Mouse (Mus musculus) embryonic facial prominence, embryonic 15.5 days (tissue): ENCODE measurements around the gene Ppif. TPM values are rescaled to one million over a fixed set of nuclear protein-coding genes. Genes with fewer than 3 reads are reported as not detected.

Experiments
- polyA plus RNA-seq: library from polyadenylated mRNA; unstranded; fragments of >200 nt; fragmentation: Nextera tagmentation; extraction: Ambion mirVana; gene quantifications from 2 replicates; pipeline ENCODE4 v1.2.1, GENCODE M21; 2015

The Ppif gene
- polyA plus RNA-seq, 1 experiment from 2014 or later = 30.6 TPM

Other genes with a start within 250 kb of the Ppif start
- gene Zmiz1, start 235.0 kb upstream of the Ppif start, polyA plus RNA-seq = 38.7 and 40.1 TPM in 2 replicates
- gene Zcchc24, start 74.9 kb downstream of the Ppif start, polyA plus RNA-seq = 34.0 and 35.2 TPM in 2 replicates
- gene Anxa11, start 148.0 kb downstream of the Ppif start, polyA plus RNA-seq = 29.4 and 29.6 TPM in 2 replicates
- gene Plac9a, start 208.9 kb downstream of the Ppif start, polyA plus RNA-seq = 0.47 and 1.1 TPM in 2 replicates
- 2.2 and 3.7 TPM in 2 replicates for gene Tmem254a, start 233.5 kb downstream of the Ppif start, polyA plus RNA-seq
- gene Cphx1, start 244.2 kb downstream of the Ppif start, polyA plus RNA-seq = 0.09 TPM in 1 of 2 replicates, not detected in the other